Mouse (Mus musculus) bone marrow macrophage, adult 2 months (primary cell): ENCODE data around the gene Tcf20. TPM values are rescaled to one million over a fixed set of nuclear protein-coding genes. Genes with fewer than 3 reads are reported as not detected.

Experiments
- H3K27ac ChIP-seq: 2 replicates; pipeline ENCODE4 v1.5.1; 2012; ENCODE audit warnings: low read depth, low read length; ENCODE audit not compliant: insufficient read depth
- H3K4me1 ChIP-seq: 2 replicates; pipeline ENCODE4 v1.6.1; 2012; ENCODE audit warnings: low read length; ENCODE audit not compliant: control insufficient read depth, insufficient read depth
- H3K4me3 ChIP-seq: 2 replicates; pipeline ENCODE4 v1.5.1; 2012; ENCODE audit warnings: mild to moderate bottlenecking, low read length, moderate library complexity; ENCODE audit not compliant: insufficient read depth
- CTCF ChIP-seq: IDR thresholded peaks from 2 replicates; pipeline ENCODE4 v1.5.1; 2012; ENCODE audit warnings: low read depth, mild to moderate bottlenecking, low read length, moderate library complexity
- POLR2A ChIP-seq: IDR thresholded peaks from 2 replicates; pipeline ENCODE4 v1.6.1; 2012; ENCODE audit warnings: mild to moderate bottlenecking, low read depth, low read length, borderline replicate concordance
- polyA plus RNA-seq: library from polyadenylated mRNA; stranded (reverse); fragments of >200 nt; gene quantifications from 2 replicates; pipeline ENCODE4 v1.2.4, GENCODE M21; 2012; ENCODE audit not compliant: missing spikeins, insufficient read depth, insufficient read length

Gene Tcf20
- polyA plus RNA-seq, 1 experiment: 21.4 TPM

- no peak overlapping the region for H3K27ac ChIP-seq
- TF ChIP-seq CTCF (no peak), POLR2A (no peak)
- peaks cover 9% of the 10 kb centered on the region for H3K4me1 ChIP-seq
- H3K4me3 ChIP-seq: no peak overlapping the region
Measured at GRCm38 (mm10) chr15:82810556-82810955, 177.1 kb downstream of the Tcf20 start.

DNA sequence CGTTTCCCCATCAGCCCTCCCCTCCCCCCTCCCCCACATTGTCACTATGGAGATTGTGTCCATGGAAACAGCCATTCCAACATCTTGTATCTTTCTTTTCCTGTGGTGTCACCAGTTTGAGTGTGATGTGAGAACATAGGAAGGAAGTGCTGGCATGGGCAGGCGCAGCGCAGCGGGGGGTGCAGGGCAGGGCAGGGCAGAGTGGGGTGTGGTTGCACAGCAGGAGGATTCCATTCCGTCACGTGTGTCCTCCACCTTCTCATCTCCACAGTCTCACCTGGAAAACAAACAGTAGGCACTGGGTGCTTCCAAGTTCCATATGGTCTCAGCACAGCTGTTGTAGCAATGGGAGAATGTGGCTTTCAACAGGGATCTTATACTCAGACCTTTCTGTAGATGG lies 178.2 kb downstream of the Tcf20 start:
- Histone ChIP-seq H3K27ac (no peak overlapping the region), H3K4me1 (peaks cover 9% of the 10 kb centered on the region), H3K4me3 (no peak overlapping the region)
- TF ChIP-seq CTCF: no peak
- no peak for TF ChIP-seq POLR2A

- H3K27ac ChIP-seq: no peak overlapping the region
- peaks cover 9% of the 10 kb centered on the region for H3K4me1 ChIP-seq
- TF ChIP-seq POLR2A: no peak
- H3K4me3 ChIP-seq: no peak overlapping the region
Measured at GRCm38 (mm10) chr15:82806969-82807763, 180.5 kb downstream of the Tcf20 start.

GRCm38 (mm10) chr15:82804708-82805639 lies 182.7 kb downstream of the Tcf20 start:
- Histone ChIP-seq H3K27ac (no peak overlapping the region), H3K4me1 (peaks cover 9% of the 10 kb centered on the region), H3K4me3 (no peak overlapping the region)
- TF ChIP-seq POLR2A (no peak), CTCF (peak; percentile 59)

DNA sequence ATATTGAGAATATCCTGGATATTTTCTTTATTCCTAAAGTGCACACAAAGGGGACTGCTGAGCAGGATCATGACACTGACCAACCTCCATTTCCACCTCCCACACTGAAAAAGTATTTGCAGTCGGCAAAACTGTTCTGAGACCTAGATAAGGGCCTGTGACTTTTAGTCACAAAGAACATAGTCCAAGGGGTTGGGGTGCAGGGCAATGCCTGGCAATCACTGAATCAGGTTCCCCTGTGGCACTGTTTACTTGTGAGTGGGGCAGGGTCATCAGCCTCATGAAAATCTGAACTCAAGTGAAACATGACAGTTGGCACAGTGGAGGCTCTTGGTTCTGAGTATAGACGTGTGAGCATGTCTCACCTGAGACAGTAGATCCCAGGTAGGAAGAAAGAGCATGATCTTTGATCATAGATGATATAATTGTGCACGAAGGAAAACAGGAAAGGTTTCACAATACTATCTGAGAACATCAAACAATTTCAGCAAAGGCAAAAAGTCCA lies 191.7 kb downstream of the Tcf20 start:
- TF ChIP-seq POLR2A (no peak), CTCF (no peak)
- Histone ChIP-seq H3K4me1 (no peaks in the 10 kb centered on the region), H3K27ac (no peak overlapping the region), H3K4me3 (no peak overlapping the region)

DNA sequence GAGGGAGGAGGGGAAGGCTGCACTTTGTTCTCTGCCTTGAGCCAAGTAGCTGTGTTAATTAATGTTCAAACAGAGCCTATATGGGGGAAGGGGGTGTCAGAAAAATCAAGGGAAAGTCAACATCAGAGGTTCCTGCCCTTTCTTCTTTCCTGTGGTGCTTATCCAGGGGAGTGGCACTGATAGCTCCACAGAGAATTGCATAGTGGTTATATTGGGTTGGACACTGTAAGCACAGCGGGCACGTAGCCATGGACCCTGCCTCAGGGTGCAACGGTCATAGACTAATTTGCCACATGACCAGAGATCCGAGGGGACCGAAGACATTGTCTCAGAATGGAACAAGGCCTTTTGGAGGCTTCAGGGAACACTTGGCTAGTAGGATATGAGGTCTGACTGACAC lies 193.4 kb downstream of the Tcf20 start, which contains the start of gene Cyp2d26:
Cyp2d26 (minus strand) TSS at position 18 of the 400 bp plus-strand sequence.
- no peak for TF ChIP-seq POLR2A
- no peak for TF ChIP-seq CTCF
- Histone ChIP-seq H3K4me3 (no peak within 1 kb of the TSS), H3K4me1 (no peaks in the 10 kb centered on the region), H3K27ac (no peak within 1 kb of the TSS)

DNA sequence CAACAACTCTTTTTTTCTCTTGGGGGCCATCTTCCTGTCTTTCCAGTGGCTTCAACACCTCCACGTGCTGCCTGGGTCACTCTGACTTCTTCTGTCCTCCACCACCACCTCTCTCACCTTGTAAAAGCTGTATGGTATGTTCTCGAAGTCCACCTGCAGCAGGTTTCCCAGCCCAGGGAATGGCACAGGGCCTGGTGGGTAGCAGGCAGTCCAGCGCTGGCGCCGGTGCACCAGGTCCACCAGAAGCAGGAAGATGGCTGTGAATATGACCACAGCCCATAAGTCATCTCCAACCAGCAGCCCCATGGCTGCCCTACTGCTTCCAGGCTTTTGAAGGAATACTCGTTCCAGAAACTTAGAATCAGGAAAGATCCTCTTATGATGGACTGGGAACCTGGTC lies 193.8 kb downstream of the Tcf20 start:
- TF ChIP-seq POLR2A (no peak), CTCF (no peak)
- Histone ChIP-seq H3K27ac (no peak overlapping the region), H3K4me3 (no peak overlapping the region), H3K4me1 (no peaks in the 10 kb centered on the region)

- no peaks in the 10 kb centered on the region for H3K4me1 ChIP-seq
- no peak overlapping the region for H3K4me3 ChIP-seq
- TF ChIP-seq POLR2A (no peak), CTCF (no peak)
- no peak overlapping the region for H3K27ac ChIP-seq
Measured at GRCm38 (mm10) chr15:82793454-82793853, 194.2 kb downstream of the Tcf20 start.

- Histone ChIP-seq H3K4me3 (no peak overlapping the region), H3K27ac (no peak overlapping the region), H3K4me1 (no peaks in the 10 kb centered on the region)
- TF ChIP-seq POLR2A: no peak
- no peak for TF ChIP-seq CTCF
Measured at GRCm38 (mm10) chr15:82792566-82792965, 195.1 kb downstream of the Tcf20 start.
